ENCODE assay signal across 10 mouse cellular contexts in genomic region chr9:89621750-89622149, GRCm38 (mm10). TPM values are rescaled to one million over a fixed set of nuclear protein-coding genes. Genes with fewer than 3 reads are reported as not detected.
DNase-seq lines count a peak whose midpoint lies in the region; ATAC-seq and TF ChIP-seq lines count a peak whose summit lies in the region.
"Had no signal": no experiment of that assay in that cellular context is flagged by ENCODE, and none has a peak within 500 bp of the region (broad histone marks: within the 10 kb centered on the region; RNA-seq: fewer than 3 reads in every experiment).

No protein-coding gene starts in this region.

- no peak overlapping the region for H3K4me3 ChIP-seq in kidney, postnatal 0 days (replicated peaks; ENCODE audit: low read depth, low read length)
- peak overlapping the region; percentile 54 for H3K4me3 ChIP-seq in hindbrain, embryonic 15.5 days
- H3K4me3 ChIP-seq in neural tube, embryonic 13.5 days: peak overlapping the region; percentile 64
- no peak overlapping the region for H3K4me3 ChIP-seq in kidney, adult 2 months (ENCODE audit: insufficient read depth, low read depth, low read length)

- DNase-seq in kidney, postnatal 0 days (ENCODE audit: low spot score): no peak
- no peak for DNase-seq in kidney, postnatal 14 days
- DNase-seq in cerebellum, postnatal 25 days: peak; percentile 76 to 82
- DNase-seq in kidney, adult 2 months: no peak
- DNase-seq in adrenal gland, postnatal 36 days: no peak
- DNase-seq in urinary bladder, postnatal 4 days (ENCODE audit: low spot score in 2 of 2): no peak

- no peak for TF ChIP-seq CTCF in kidney, postnatal 0 days (IDR thresholded peaks at IDR 0.05; ENCODE audit: low read depth)
- no peak for TF ChIP-seq CTCF in kidney, adult 2 months (conservative IDR thresholded peaks at IDR 0.05; ENCODE audit: insufficient read depth, insufficient read length, low read depth, low read length)

- H3K4me2 ChIP-seq in kidney, postnatal 0 days (ENCODE audit: low read length): peak overlapping the region; percentile 70
- peak overlapping the region; percentile 92 for H3K4me2 ChIP-seq in hindbrain, embryonic 15.5 days
- peak overlapping the region; percentile 94 for H3K4me2 ChIP-seq in neural tube, embryonic 13.5 days

- no peaks in the 10 kb centered on the region for H3K9me3 ChIP-seq in kidney, postnatal 0 days (replicated peaks; ENCODE audit: low read length)
- no peaks in the 10 kb centered on the region for H3K9me3 ChIP-seq in hindbrain, embryonic 15.5 days
- no peaks in the 10 kb centered on the region for H3K9me3 ChIP-seq in neural tube, embryonic 13.5 days

- H3K27ac ChIP-seq in kidney, postnatal 0 days: no peak overlapping the region
- H3K27ac ChIP-seq in hindbrain, embryonic 15.5 days (replicated peaks): peak overlapping the region; percentile 57
- H3K27ac ChIP-seq in neural tube, embryonic 13.5 days (replicated peaks): peak overlapping the region; percentile 73
- no peak overlapping the region for H3K27ac ChIP-seq in kidney, adult 2 months (ENCODE audit: insufficient read depth, low read depth, low read length)

- WGBS in kidney, postnatal 0 days: 4% methylated on average over 11 of the region's 11 CpGs
- WGBS in hindbrain, embryonic 15.5 days: 5% methylated on average over 11 of the region's 11 CpGs
- WGBS in neural tube, embryonic 13.5 days: 5% methylated on average over 11 of the region's 11 CpGs
- 8% methylated on average over 11 of the region's 11 CpGs for WGBS in kidney, adult 2 months

- no peaks in the 10 kb centered on the region for H3K36me3 ChIP-seq in kidney, postnatal 0 days (ENCODE audit: insufficient read depth, low read length)
- H3K36me3 ChIP-seq in hindbrain, embryonic 15.5 days: no peaks in the 10 kb centered on the region
- no peaks in the 10 kb centered on the region for H3K36me3 ChIP-seq in neural tube, embryonic 13.5 days
- H3K36me3 ChIP-seq in kidney, adult 2 months (ENCODE audit: control insufficient read depth, insufficient read depth, low read length): no peaks in the 10 kb centered on the region

- no peak for TF ChIP-seq POLR2A in kidney, adult 2 months (IDR thresholded peaks at IDR 0.05; ENCODE audit: low read depth, low read length)

- ATAC-seq in kidney, postnatal 0 days (replicated peaks; ENCODE audit: low FRiP score, low read depth): no peak
- no peak for ATAC-seq in hindbrain, embryonic 15.5 days (ENCODE audit: low FRiP score, low read depth)
- no peak for ATAC-seq in neural tube, embryonic 13.5 days (ENCODE audit: low read depth)

- H3K9ac ChIP-seq in kidney, postnatal 0 days (ENCODE audit: low read depth, low read length): no peak overlapping the region
- H3K9ac ChIP-seq in hindbrain, embryonic 15.5 days: peak overlapping the region; percentile 65
- H3K9ac ChIP-seq in neural tube, embryonic 13.5 days: peak overlapping the region; percentile 82

- peaks cover 11% of the 10 kb centered on the region; the same call in 1 of the 2 replicates for H3K27me3 ChIP-seq in kidney, postnatal 0 days (ENCODE audit: insufficient read depth, low read length)
- 0 out of 2 replicates have a peak, but pooled peaks cover 5% of the 10 kb centered on the region for H3K27me3 ChIP-seq in hindbrain, embryonic 15.5 days
- peaks cover 22% of the 10 kb centered on the region for H3K27me3 ChIP-seq in neural tube, embryonic 13.5 days
- H3K27me3 ChIP-seq in kidney, adult 2 months (replicated peaks; ENCODE audit: control insufficient read depth, insufficient read depth, low read length): no peaks in the 10 kb centered on the region; the same call in 1 of the 2 replicates

- peaks cover 11% of the 10 kb centered on the region for H3K4me1 ChIP-seq in kidney, postnatal 0 days (replicated peaks; ENCODE audit: insufficient read depth, low read length)
- peaks cover 33% of the 10 kb centered on the region for H3K4me1 ChIP-seq in hindbrain, embryonic 15.5 days (replicated peaks)
- peaks cover 36% of the 10 kb centered on the region for H3K4me1 ChIP-seq in neural tube, embryonic 13.5 days (replicated peaks)
- H3K4me1 ChIP-seq in kidney, adult 2 months (ENCODE audit: control insufficient read depth, insufficient read depth, low read length): no peaks in the 10 kb centered on the region

RNA-seq across cellular contexts. Expression of gene Minar1, which starts 1.2 kb away (rescaled TPM):
- 0.04 TPM in 1 of 2 replicates, not detected in the other for polyA plus RNA-seq in kidney, postnatal 0 days (2015; fragmentation: Nextera tagmentation; extraction: Ambion mirVana)
- polyA plus RNA-seq in hindbrain, embryonic 15.5 days (2015; fragmentation: Nextera tagmentation; extraction: Ambion mirVana): 4.7 and 5.7 TPM in 2 replicates
- polyA plus RNA-seq in neural tube, embryonic 13.5 days (2015; fragmentation: Nextera tagmentation; extraction: Ambion mirVana): 3.0 TPM in 2 replicates
- 0.02 and 0.04 TPM in 2 replicates for polyA plus RNA-seq in kidney, adult 2 months (2012; rRNA removed)
- total RNA-seq in adrenal gland, postnatal 36 days (2021): under 1 TPM; 0.07 to 0.16 TPM
- polyA plus RNA-seq: heart, postnatal 0 days; small intestine, adult 2 months had no signal

Comparison
In these comparisons a context has a peak if more than half of its experiments do, and no peak if none do; other contexts are left out.
1. DNase-seq: peak in cerebellum, postnatal 25 days (2 of 2); none in kidney, postnatal 0 days (single experiment), kidney, postnatal 14 days (single experiment), kidney, adult 2 months (single experiment), adrenal gland, postnatal 36 days (0 of 2) and urinary bladder, postnatal 4 days (0 of 2).
2. H3K27ac ChIP-seq: peak in hindbrain, embryonic 15.5 days (single experiment) and neural tube, embryonic 13.5 days (single experiment); none in kidney, postnatal 0 days (single experiment) and kidney, adult 2 months (single experiment).
3. H3K4me3 ChIP-seq: peak in hindbrain, embryonic 15.5 days (single experiment) and neural tube, embryonic 13.5 days (single experiment); none in kidney, postnatal 0 days (single experiment) and kidney, adult 2 months (single experiment).
4. Peak in every context shown above with its lines, with median percentiles within 50 percentile points of each other: H3K4me2 ChIP-seq.